Mouse (Mus musculus) kidney, adult 18-20 months (tissue): ENCODE data around the gene Gcn1l1.

Experiments used
- DNase-seq: peaks from one replicate; pipeline ENCODE4 v3.0.0; 2021

Gcn1l1 gene

DNA sequence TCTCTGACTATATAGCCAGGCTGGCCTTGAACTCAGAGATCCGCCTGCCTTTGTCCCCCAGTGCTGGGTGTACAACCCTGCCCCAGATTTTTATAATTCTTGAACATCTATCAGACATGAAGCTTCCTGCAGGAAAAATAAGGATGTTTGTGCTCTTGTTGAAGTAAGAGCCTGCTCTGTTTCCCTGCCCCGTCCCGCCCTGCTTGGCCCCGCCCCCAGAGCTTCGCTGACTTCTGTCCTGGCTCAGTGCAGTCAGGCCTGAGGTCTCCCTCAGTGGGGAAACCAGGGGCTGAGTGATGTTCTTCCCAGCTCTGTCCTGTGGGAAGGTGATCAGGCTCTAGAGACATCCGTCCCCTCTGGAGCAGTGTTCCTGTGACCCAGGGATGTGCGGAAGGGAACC lies 57.6 kb downstream of the Gcn1l1 start:
- DNase-seq = no peak

DNA sequence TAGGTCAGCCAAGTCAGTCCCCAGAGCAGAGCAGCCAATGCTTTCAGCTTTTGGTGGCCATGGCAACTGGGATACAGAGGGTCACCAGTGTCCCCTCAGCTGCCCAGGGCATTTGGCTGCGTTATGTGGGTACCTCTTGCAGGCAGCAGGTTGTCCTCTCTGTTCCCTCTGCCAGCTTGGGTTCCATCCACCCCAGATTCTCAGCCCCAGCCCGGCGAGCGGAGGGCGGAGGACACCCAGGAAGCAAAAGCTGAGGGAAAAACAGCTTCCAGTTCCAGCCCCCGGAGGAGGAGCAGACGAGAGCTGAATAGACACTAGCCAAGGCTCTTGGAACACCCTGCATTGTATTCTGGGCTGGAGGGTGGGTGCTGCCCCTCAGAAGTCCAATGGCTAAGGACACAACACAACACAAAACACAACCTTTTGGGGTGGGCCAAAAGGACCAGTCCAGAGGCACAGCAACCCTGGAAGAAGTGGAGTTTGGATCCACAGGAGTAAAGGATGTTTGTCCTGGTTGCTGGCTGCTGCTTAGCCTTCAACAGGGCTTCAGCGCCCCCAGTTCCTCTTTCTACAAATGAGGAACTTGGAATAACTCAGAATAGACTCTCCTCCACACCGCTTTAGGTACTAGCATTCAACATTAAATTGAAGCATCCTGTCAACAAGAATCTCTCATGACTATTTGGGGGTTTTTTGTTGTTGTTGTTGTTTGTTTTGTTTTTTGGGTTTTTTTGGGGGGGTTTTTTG lies 58.8 kb downstream of the Gcn1l1 start:
- DNase-seq = no peak

DNA sequence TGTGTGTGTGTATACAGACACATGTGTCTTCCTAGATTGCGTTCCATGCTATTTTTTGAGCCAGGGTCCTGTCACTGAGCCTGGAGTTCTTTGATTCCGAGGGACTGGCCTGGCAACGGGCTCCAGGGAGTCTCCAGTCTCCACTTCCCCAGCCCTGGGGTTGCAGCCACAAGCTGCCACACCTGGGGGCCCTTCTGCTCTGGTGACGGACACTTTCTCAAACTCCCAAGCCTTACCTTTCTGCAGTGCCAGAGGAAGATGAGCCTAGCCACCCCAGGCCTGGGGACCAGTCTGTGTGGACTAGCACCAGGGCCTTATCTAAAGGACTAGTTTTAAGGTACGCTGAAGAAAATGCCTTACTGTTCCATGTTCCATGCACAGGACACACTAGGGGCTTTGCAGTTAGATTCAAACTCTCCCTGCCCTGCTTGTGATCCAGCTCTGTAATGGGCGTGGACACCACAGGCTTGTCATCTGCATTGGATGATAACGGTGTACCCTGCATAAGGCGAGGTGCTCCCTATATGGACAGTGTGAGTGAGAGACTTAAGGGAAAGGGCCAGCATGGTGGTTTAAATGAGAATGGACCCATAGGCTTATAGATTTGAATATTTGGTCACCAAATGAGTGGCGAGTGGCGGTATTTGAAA lies 61.3 kb downstream of the Gcn1l1 start:
- no peak for DNase-seq

DNA sequence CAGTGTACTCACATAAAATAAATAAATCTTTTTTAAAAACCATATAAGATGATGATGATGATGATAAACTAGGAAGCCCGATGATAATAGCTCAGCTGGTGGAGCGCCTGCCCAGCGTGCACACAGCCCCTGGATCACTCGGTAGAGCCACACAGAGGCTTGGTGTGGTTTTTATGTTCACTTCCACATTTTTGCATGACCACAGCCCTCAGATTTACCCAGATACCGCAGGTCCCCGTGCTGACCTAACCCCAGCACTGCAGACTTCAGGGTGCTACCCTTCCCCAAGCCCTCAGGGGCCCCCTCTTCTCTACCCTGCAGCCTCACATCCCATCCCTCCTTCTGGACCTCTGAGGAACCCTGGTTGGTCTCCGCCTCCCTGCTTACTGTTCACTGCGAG lies 63.0 kb downstream of the Gcn1l1 start:
- no peak for DNase-seq

DNA sequence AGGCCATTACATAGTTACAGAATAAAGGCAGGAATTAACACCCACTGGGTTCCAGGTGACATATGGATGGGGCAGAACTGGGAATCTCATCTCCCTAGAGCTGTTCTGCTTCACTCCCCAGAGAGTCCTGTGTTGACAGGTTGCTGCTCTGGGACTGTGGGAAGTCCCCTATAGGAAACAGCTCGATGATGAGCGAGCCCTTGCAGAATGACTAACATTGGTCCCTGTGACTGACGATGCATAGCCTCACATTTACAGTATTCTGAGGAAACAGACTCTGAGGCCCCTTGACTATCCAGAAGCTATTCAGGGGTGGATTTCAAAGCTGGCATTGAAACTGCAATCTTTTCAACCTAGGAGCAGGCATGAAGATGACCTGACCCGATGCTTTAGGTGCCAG lies 64.6 kb downstream of the Gcn1l1 start:
- no peak for DNase-seq

DNA sequence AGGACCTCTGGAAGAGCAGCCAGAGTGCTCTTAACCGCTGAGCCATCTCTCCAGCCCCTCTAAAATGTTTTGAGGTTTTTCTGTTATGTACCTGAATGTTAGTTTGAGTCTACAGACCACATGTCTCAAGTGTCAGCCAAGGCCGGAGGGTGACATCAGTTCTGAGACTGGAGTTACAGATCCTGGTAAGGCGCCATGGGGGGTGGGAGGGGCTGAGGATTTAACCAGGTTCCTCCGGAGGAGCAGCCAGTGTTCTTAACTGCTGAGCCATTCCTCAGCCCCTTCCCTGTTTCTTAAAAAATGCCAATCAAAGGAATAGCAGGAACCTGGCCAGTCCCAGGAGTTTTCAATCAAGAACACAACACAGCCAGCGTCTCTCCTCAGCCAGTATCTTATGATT lies 65.2 kb downstream of the Gcn1l1 start:
- DNase-seq = no peak

DNA sequence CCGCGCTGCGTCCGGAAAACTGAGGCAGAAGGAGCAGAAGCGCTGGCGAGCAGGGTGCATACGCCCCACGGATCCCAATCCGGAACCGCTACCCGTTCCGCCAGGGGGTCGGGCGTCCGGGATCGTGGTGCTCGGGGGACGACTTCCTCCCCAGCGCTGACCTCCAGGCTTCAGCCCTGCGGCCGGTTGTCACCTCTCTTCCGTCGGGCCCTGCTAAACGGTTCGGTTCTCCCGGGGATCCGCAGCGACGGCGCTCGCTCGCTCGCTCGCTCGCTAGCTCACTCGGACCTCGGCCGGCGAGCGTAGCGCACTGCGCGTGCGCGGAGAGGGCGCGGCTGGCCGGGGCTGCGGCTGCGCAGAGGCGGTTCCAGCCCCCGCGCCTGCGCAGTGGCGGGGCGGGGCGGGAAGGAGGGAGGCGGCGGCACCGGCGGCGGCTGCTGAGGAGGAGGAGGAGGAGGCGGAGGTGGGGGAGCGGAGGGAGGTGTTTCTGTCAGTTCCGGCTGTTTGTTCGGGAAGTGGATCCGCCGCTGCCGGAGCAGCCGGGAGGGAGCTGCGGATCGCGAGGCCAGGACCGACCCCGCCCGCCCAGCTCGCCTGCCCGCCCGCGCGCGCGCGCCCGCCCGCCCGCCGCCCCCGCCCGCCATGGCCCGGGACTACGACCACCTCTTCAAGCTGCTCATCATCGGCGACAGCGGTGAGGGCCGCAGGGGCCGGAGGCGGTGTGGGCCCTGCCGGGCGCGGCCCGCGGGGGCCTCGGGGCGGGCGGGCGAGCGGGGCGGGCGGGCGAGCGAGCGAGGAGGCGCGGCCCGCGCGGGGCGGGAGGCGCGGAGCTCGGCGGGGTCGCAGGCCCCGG lies 66.7 kb downstream of the Gcn1l1 start, which contains the start of gene Rab35:
Rab35 (plus strand) TSS at position 404 of the 853 bp plus-strand sequence.
- peak; percentile 94 for DNase-seq

DNA sequence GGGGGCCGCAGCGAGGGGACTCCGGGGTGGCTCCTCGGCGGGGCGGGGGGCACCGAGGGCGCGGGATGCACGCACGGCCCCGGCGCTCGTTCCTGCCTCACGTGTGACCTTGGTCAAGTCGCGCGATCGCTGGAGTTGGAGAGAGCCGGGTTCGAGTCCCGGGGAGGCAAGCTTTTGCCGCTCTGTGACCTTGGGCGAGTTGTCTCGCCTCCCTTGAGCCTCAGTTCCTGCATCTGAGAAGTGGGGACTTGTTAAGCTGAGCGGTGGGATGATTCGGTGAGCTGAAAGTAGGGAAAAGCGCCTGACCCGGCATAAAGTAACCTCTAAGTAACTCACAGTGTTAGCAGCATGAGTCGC lies 67.3 kb downstream of the Gcn1l1 start:
- DNase-seq = no peak

DNA sequence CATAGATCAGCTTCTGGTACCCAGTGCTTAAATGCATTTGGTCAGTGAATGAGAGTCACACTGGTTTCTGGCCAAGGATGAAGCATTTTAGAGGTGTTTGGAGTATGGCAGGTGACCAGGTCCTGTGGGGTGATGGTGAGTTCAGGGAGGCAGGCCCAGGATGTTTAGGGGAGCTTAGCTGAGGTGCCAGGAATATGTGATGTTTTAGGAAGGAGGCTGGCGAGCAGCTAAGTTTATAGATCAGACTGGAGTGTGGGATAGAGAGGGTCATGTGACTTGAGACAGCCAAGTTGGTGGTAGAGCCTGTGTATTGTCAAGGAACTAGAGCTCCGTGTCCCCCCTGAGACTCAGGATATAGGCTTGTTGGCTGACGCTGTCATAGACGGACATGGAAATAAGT lies 68.0 kb downstream of the Gcn1l1 start:
- no peak for DNase-seq

DNA sequence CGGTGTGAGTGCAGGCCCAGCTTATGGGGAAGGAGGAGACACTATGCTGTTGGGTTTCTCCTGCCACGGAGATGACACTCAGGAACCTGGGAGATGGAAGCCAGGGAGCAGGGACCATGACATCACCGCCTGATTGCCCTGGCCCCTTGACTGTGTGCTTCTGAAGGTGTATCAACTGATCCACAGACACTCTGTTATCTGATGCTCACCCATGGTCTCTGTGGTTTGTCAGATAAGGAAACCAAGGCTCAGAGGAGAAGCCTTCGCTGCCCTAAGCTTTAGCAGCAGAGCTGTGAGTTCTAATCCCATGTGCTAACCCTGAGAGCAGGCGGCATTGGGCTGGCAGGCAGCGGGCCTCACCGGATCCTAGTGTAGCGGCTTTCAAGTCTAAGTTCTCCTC lies 69.0 kb downstream of the Gcn1l1 start:
- no peak for DNase-seq

DNA sequence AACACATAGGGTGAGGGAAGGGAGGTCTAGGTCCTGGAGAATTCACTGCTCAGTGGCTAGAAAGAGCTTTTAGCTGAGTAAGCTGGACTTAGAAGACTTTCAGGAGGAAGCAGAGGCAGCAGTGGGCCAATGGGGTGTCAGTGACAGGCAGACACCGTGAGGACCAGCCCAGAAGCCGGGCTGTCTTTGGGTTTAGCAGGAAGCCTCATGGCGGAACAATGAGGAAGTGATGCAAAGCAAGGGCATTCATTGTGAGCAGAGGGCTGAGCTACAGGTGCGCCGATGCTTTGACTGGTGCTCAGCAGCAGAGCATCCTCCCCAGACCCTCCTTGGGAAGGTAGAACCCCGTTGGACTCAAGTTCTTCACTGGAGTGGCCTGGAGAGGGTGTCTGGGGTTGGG lies 70.5 kb downstream of the Gcn1l1 start:
- DNase-seq = no peak

DNA sequence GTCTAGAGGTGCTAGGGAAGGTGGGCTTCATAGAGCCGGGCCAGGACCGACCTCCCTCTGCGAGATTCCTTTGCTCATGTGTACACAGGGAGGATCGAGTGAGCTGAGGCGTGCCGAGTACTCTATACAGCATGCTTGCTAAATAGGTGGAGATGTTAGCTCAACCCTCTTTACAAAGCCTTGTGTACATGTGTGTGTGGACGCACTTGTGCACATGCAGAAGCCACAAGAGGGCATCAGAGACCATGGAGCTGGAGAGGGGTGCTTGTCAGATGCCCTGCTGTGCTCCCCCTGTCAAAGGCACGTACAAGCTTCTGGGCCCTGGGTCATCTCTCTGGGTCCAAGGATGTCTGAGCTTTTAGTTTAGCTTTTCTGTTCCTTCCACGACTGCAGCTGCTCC lies 79.1 kb downstream of the Gcn1l1 start:
- DNase-seq = no peak

DNA sequence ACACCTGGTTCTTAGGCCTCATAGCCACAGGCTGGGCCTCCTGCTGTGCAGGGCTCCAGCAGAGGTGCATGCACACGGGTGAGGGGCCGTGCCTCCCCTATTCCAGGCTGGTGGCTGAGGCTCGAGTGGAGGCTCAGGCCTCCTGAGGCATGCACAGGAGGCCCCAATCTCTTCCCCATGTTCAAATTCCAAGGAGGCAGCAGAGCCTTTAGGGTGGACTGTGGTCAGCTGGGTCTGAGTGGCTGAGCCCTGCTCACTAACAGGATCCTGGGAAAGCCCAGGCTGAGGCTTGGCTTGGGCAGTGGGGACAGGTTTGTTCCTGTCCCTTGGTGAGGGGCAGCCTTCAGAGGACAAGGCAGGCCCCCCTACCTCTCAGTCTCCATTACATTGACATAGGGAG lies 83.8 kb downstream of the Gcn1l1 start:
- DNase-seq = no peak

DNA sequence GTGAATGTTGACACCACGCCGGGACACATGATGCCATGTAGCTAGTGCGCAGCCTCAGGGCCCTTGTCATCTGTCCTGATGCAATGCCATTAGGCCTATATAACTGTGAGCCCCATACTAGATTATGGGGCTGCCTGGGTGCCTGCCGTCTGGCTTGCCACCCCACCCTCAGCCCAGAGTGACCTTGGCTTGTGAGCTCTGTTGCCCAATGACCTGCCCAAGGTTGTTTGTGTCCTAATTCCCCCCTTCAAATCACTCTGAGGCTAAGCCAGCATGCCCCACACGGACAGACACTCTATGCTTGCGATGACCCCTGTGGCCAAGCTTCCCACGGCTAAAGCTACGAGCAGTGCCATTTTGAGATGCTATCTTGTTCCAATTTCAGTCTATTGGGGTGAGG lies 84.6 kb downstream of the Gcn1l1 start:
- no peak for DNase-seq

DNA sequence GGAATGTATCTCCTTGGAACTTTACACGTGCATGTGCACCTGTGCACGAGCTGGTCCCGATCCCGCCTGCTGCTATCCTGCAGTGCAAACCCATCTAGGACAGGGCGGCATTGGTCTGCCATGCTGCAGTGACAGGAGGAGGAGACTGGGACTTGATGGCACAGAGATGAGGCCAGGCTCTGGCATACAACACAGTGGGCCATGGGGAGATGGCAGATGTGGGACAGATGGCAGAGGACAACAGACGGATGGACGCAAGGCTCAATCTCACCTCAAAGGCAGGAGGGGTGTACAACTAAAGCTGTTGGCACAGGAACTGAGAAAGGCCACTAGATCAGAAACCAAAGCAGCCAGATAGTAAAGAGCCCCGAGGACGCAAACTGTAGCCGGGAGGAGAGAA lies 85.8 kb downstream of the Gcn1l1 start:
- DNase-seq = no peak

DNA sequence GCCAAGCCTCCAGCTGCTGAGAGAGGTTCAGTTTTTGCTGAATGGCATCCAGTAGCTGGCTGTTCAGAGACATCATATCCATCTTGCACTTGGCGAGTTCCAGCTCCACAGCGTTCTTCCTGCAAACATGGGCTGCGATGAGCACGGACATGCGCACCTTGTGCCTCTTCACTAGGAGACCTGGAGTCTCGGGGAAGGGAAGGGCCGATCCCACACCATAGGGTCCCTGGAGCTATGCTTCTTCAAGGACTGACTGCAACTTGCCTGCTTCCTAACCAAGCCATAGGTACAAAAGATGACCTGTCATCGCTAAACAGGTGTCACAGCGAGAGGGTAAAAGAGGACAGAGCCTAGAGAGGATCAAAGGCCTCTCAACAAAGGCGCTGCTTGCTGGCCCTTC lies 86.8 kb downstream of the Gcn1l1 start:
- DNase-seq = no peak

DNA sequence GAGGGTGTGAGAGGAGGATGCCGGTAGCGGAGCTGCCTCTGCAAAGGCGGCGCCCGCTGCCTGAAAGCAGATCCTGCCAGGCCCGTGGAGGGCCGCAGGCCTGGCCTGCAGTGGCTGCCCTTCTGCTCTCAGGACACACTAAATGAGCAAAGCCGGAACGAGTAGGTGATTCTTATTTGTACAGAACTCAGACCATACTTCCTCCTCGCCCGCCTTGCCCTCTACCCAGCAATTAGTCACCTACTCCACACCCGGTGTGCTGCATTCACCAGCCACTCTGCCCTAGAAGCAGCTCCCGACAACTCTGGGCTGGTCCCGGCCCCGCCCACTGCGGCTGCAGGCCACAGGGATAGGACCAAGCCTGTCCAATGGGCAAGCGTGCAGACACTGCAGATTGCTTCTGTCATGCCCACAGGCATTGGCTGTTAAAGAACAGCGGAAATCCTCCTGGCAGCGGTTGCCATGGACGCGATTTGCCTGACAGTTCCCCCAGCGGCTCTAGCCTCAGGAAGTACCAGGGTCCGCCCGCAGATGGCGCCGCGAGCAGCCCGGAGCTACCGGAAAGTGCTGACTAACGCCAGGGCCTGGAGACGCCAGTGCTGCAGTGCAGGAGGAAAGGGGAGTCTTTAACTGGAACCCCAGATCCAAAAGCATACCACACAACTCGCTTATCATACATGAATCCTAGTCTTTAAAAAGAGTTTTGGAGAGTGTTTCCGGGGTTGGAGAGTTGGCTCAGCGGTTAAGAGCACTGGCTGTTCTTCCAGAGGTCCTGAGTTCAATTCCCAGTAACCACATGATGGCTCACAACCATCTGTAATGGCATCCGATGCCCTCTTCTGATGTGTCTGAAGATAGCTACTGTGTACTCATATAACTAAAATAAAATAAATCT lies 87.9 kb downstream of the Gcn1l1 start:
- peak; percentile 100 for DNase-seq

DNA sequence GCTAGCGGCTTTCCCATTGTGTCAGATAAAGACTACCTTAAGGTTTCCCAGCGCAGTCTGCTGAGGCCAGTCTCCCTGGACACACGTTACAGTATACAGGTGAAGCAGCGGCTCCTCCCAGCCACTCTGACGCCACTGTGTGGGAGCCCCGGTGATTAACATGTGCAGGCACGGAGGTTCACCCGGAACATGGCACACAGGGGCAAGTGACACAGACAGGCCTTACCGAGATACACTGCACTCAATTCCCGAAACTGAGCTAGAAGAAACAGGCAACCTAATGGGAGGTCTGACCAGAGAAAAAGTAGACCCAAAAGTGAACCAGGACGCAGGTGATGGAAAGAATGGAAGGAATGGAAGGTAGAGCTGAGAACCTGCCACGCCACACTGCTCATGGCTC lies 88.7 kb downstream of the Gcn1l1 start:
- no peak for DNase-seq

DNA sequence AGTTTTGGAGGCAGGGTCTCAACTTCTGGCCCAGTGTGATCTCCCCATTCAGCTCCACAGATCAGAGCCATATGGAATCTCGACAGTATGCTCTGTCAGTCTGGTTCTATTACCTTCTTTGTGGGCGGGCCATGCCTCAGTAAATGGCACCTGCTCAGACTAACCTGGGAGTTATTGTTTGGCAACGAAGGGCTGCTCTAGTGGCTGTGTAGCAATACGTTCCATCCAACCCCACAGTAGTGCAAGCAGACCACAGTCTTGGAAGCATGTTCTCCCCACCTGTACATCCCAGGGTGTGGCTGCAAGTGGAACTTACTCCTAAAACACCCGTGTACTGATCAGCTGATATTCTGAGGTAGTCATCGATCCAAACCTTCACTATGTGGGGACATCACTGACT lies 91.6 kb downstream of the Gcn1l1 start:
- no peak for DNase-seq

DNA sequence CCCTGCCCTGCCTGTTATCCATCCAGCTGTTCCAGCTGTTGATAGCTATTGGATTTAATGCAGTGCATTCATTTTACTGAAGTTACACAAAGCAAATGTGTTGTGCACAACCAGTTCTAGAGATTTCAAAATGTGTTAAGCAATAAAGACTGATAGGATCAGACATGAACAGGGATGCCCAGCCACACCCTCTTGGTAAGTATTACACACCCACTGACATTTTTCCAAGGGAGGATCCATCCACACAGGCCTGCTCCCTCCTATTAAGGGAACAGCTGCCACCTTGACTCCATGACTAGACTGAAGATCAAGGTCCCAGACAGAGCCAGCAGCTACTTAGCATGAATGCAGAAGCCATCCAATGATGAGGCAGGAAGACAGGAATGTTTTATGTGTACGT lies 92.2 kb downstream of the Gcn1l1 start:
- DNase-seq = no peak

DNA sequence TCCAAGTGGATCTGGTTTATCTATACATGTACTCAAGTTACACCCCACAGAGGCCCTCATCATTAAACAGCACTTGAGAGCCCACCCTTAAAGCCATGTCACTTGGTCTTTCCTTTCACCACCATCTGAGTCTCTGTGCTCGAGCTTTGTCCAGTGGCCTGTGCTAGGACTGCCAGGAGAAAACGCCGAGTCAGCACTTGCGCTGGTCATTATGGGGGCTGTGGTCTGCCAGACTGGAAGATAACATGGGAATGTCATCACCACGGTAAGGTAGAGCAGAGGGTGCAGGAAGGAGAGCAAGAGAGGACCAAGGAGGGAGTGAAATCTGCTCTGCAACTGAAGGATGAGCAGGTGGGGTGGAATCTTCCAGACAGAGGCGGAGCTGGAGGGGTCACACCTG lies 93.3 kb downstream of the Gcn1l1 start:
- no peak for DNase-seq

DNA sequence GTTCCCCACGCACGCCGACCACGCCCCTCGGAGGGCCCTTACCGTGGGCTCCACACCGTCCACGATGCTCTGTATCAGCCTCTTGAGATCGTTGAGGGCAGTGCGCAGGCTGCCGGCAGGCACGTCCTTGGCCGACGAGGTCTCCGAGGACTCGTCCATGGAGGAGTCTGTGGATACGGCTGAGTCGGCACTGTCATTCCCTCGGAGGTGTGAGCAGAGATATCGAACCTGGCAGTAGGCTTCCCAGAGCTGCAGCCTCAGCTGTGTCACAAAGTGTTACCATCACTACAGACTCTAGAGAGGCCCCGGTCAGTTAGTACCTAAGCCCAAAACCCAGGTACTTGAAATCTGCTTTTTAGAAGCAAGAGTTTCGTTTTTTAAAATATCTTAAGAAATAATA lies 97.6 kb downstream of the Gcn1l1 start:
- DNase-seq = no peak
